Mouse (Mus musculus) hindbrain, embryonic 10.5 days (tissue): ENCODE measurements around the gene Gm11549. TPM values are rescaled to one million over a fixed set of nuclear protein-coding genes. Genes with fewer than 3 reads are reported as not detected.

Source experiments
- DNase-seq: peaks from one replicate; pipeline ENCODE4 v3.0.0-alpha.2; 2017; ENCODE audit warnings: low spot score
- H3K27ac ChIP-seq: fragments of 300-500 bp; sonication (generic); 2 replicates; pipeline ENCODE4 v1.5.1; 2016; ENCODE audit warnings: mild to moderate bottlenecking, moderate library complexity
- H3K27me3 ChIP-seq: fragments of 300-500 bp; sonication (generic); 2 replicates; pipeline ENCODE4 v1.6.1; 2016; ENCODE audit warnings: mild to moderate bottlenecking; ENCODE audit not compliant: poor library complexity, insufficient read depth, severe bottlenecking
- H3K36me3 ChIP-seq: fragments of 300-500 bp; sonication (generic); 2 replicates; pipeline ENCODE4 v1.6.1; 2016; ENCODE audit warnings: mild to moderate bottlenecking, moderate library complexity
- H3K4me1 ChIP-seq: fragments of 300-500 bp; sonication (generic); replicated peaks from 2 replicates; pipeline ENCODE4 v1.6.1; 2016; ENCODE audit warnings: mild to moderate bottlenecking
- H3K4me3 ChIP-seq: fragments of 300-500 bp; sonication (generic); 2 replicates; pipeline ENCODE4 v1.5.1; 2016; ENCODE audit warnings: mild to moderate bottlenecking, moderate library complexity
- H3K9me3 ChIP-seq: fragments of 300-500 bp; sonication (generic); 2 replicates; pipeline ENCODE4 v1.6.1; 2016; ENCODE audit warnings: mild to moderate bottlenecking, moderate library complexity
- WGBS: fragments of 180-500 bp; shearing (Covaris S2); methylation state at CpG from one replicate; pipeline ENCODE4 v1.1.7; 2016; 5-methylcytosine and 5-hydroxymethylcytosine counted together
- polyA plus RNA-seq: library from polyadenylated mRNA; unstranded; fragments of >200 nt; fragmentation: Nextera tagmentation; extraction: Ambion mirVana; gene quantifications from 2 replicates; pipeline ENCODE4 v1.2.1, GENCODE M21; 2016

The Gm11549 gene
- 0.07 and 0.50 TPM in 2 replicates for polyA plus RNA-seq

DNA sequence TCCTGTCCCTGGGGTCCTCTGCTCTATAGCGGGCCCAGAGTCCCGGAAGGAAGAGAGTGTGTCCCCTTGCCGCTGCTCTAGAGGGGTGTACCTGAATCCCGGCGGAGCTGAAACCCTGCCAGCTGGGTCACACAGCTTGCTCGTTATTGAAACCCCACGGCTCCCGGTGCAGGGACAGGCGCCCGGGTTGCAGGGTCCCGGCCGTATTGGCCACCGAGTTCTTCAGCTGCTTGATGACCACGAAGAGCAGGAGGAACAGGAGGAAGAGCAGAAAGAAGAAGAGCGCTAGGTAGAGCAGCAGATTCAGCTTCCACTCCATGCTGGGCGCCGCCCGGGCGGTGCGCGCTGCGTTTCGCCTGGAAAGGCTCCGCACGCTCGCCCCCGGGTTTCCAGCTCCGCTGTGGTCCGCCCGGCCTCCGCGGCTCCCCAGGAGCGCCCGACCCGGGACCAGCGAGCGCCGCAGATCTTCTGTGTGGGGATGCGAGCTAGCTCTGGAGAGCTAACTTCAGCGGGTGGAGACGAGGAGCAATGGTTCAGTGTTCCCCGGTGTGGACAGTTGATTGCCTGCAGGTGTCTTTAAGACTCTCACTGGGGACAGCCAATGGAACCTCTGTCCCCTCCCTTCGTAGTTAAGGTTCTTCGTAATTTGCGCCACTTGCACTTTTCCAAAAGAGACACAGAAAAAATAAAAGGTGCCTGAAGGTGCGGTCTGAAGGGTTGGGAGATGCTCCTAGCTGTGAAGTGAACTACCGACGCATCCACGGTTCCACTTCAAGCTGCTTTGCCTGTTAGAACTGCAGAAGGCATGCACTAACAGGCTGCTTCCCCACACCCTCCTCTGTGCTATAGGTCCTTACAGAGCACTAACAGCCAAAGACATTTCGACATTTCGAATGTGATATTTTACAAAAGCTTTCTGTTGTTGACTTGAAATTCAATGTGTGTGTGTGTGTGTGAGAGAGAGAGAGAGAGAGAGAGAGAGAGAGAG, at the start of gene Gm11549:
Gene Gm11549 (minus strand): TSS at position 741 of the 988 bp plus-strand sequence.
- WGBS, result under 1% methylated on average over 51 of the region's 51 CpGs
- peak; percentile 50 for DNase-seq
- Histone ChIP-seq H3K9me3 (no peaks in the 10 kb centered on the region), H3K4me1 (peaks cover 15% of the 10 kb centered on the region), H3K4me3 (peak within 1 kb of the TSS; percentile 65), H3K27me3 (peaks cover 48% of the 10 kb centered on the region), H3K27ac (peak within 1 kb of the TSS; percentile 67), H3K36me3 (no peaks in the 10 kb centered on the region)

DNA sequence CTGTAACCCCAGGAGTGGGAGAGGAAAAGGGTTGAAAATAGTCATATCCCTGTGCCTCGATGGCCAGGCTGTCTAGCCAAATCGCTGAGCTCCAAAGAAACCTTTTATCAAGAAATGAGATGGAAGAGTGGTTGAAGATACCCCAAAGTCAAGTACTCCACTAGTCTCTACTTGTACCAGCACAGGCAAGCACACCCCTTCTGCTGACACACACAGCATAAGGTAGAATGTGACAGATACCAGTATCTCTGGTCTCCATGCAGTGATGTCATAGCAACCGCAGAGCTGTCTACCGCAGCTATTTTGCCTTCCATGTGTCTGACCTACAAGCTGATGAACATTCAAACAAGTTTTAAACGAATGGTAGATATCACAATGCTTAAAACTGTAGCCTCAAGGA, 48.2 kb upstream of the Gm11549 start:
- WGBS, result 87% methylated on average over 5 of the region's 5 CpGs
- no peak overlapping the region for H3K27ac ChIP-seq
- peak overlapping the region; percentile 97 for H3K4me3 ChIP-seq
- H3K36me3 ChIP-seq, result peaks cover 59% of the 10 kb centered on the region
- H3K4me1 ChIP-seq, result peaks cover 24% of the 10 kb centered on the region
- no peaks in the 10 kb centered on the region for H3K9me3 ChIP-seq
- DNase-seq, result no peak
- no peaks in the 10 kb centered on the region for H3K27me3 ChIP-seq

GRCm38 (mm10) chr3:36563666-36564065, 42.1 kb upstream of the Gm11549 start:
- no peaks in the 10 kb centered on the region for H3K4me1 ChIP-seq
- no peaks in the 10 kb centered on the region for H3K9me3 ChIP-seq
- H3K36me3 ChIP-seq, result peaks cover 100% of the 10 kb centered on the region
- WGBS, result 92% methylated on average over 3 of the region's 3 CpGs
- H3K27me3 ChIP-seq, result no peaks in the 10 kb centered on the region
- H3K4me3 ChIP-seq, result no peak overlapping the region
- DNase-seq, result no peak
- H3K27ac ChIP-seq, result no peak overlapping the region

DNA sequence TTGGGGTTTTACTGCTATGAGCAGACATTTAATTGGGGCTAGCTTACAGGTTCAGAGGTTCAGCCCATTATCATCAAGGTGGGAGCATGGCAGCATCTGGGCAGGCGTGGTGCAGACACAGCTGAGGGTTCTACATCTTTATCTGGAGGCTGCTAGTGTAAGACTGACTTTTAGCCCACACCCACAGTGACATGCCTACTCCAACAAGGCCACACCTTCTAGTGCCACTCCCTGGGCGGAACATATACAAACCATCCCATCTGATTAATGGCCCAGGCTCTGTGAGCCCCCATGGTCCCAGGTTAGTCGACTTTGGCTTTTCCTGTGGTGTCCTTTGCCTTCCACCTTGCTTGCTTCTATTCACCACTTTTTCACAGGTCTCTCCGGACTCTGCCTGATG, 38.0 kb upstream of the Gm11549 start:
- no peak overlapping the region for H3K4me3 ChIP-seq
- 92% methylated on average over 4 of the region's 4 CpGs for WGBS
- no peaks in the 10 kb centered on the region for H3K9me3 ChIP-seq
- no peaks in the 10 kb centered on the region for H3K27me3 ChIP-seq
- no peak for DNase-seq
- H3K27ac ChIP-seq, result no peak overlapping the region
- H3K4me1 ChIP-seq, result no peaks in the 10 kb centered on the region
- H3K36me3 ChIP-seq, result peaks cover 100% of the 10 kb centered on the region

GRCm38 (mm10) chr3:36557601-36558000, 36.0 kb upstream of the Gm11549 start:
- no peaks in the 10 kb centered on the region for H3K9me3 ChIP-seq
- no peak overlapping the region for H3K27ac ChIP-seq
- H3K4me1 ChIP-seq, result peaks cover 4% of the 10 kb centered on the region; the same call in 1 of the 2 replicates
- H3K27me3 ChIP-seq, result no peaks in the 10 kb centered on the region
- no peak for DNase-seq
- 100% methylated on average over 1 of the region's 1 CpGs for WGBS
- H3K4me3 ChIP-seq, result no peak overlapping the region
- H3K36me3 ChIP-seq, result peaks cover 90% of the 10 kb centered on the region

GRCm38 (mm10) chr3:36552406-36553047, 30.9 kb upstream of the Gm11549 start, which contains the start of gene Exosc9:
Gene Exosc9, plus strand, starts transcription at chr3:36552606.
- no peaks in the 10 kb centered on the region for H3K9me3 ChIP-seq
- 1% methylated on average over 39 of the region's 39 CpGs for WGBS
- H3K36me3 ChIP-seq, result peaks cover 39% of the 10 kb centered on the region
- peak within 1 kb of the TSS; percentile 92 for H3K4me3 ChIP-seq
- H3K27ac ChIP-seq, result peak within 1 kb of the TSS; percentile 89
- peak; percentile 96 for DNase-seq
- peaks cover 19% of the 10 kb centered on the region for H3K4me1 ChIP-seq
- no peaks in the 10 kb centered on the region for H3K27me3 ChIP-seq

DNA sequence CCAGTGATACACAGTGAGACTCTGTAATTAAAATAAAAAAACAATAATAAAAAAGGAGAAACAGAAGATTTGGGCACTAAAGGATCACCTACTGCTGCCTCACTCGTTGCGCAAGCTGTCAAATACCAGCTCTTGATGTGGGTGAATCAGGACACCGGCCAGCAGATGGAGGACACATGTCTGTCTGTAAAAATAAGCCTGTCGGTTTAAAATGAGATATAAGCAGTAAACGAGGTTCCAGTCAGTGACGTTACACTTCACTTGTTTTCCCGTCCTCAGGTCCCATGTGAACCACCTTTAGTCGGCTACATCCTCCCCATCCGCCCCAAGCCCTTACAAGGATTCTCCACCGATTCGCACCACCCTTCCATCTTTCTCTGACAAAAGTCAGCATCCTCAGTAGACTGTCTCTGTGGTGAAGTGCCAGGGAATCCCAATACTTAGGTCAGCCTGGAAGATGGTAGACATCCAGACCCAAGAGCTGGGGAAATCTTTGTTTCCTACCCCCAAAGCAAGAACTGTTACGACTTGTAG, 30.3 kb upstream of the Gm11549 start:
- Histone ChIP-seq H3K4me1 (peaks cover 19% of the 10 kb centered on the region), H3K4me3 (peak overlapping the region; percentile 92), H3K9me3 (no peaks in the 10 kb centered on the region), H3K27ac (peak overlapping the region; percentile 89), H3K36me3 (peaks cover 33% of the 10 kb centered on the region), H3K27me3 (no peaks in the 10 kb centered on the region)
- WGBS, result 21% methylated on average over 12 of the region's 12 CpGs
- DNase-seq, result no peak

GRCm38 (mm10) chr3:36551343-36551742, 29.7 kb upstream of the Gm11549 start:
- Histone ChIP-seq H3K4me1 (peaks cover 19% of the 10 kb centered on the region), H3K27ac (peak overlapping the region; percentile 89), H3K36me3 (peaks cover 27% of the 10 kb centered on the region), H3K9me3 (no peaks in the 10 kb centered on the region), H3K27me3 (no peaks in the 10 kb centered on the region), H3K4me3 (peak overlapping the region; percentile 92)
- peak; percentile 77 for DNase-seq
- 15% methylated on average over 9 of the region's 9 CpGs for WGBS

DNA sequence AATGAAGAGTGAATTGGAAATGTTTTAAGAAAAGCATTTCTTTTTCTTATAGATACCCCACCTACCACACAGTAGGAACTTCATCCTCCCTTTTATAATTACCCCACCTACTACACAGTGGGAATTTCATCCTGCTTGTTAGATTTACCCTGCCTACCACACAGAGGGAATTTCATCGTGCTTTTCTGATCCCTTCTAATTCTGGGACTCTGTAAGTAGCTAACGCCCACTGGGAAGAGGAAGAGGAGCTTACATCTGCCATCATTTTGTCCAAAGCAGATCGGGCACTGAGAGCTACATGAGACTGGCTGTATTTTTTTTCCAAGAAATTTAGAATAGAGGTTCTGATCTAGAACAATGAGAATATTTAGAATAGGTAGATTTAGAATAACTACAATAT, 23.3 kb upstream of the Gm11549 start:
- 83% methylated on average over 3 of the region's 3 CpGs for WGBS
- no peak overlapping the region for H3K27ac ChIP-seq
- H3K9me3 ChIP-seq, result no peaks in the 10 kb centered on the region
- no peaks in the 10 kb centered on the region for H3K4me1 ChIP-seq
- no peak for DNase-seq
- H3K36me3 ChIP-seq, result no peaks in the 10 kb centered on the region
- no peaks in the 10 kb centered on the region for H3K27me3 ChIP-seq
- no peak overlapping the region for H3K4me3 ChIP-seq

DNA sequence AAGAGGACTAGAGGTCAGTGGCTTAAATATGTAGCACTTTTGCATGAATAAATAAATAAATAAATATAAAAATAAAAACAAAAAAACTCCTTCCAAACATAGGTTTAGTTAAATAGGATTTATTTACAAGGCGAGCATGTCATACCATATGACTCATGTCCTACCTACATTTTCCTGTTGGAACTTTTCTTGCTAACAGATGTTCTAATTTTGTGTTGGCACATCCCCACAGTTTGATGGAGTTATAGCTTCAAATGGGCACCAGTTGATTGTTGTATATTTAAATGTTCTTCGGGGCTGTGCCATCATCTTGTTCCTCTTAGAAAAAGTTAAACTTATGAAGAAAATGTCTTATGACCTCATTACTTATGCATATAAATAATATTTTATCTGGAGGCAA, 19.8 kb upstream of the Gm11549 start:
- Histone ChIP-seq H3K4me1 (no peaks in the 10 kb centered on the region), H3K27ac (no peak overlapping the region), H3K27me3 (no peaks in the 10 kb centered on the region), H3K36me3 (no peaks in the 10 kb centered on the region), H3K4me3 (no peak overlapping the region), H3K9me3 (no peaks in the 10 kb centered on the region)
- 93% methylated on average over 2 of the region's 2 CpGs for WGBS
- DNase-seq, result no peak

DNA sequence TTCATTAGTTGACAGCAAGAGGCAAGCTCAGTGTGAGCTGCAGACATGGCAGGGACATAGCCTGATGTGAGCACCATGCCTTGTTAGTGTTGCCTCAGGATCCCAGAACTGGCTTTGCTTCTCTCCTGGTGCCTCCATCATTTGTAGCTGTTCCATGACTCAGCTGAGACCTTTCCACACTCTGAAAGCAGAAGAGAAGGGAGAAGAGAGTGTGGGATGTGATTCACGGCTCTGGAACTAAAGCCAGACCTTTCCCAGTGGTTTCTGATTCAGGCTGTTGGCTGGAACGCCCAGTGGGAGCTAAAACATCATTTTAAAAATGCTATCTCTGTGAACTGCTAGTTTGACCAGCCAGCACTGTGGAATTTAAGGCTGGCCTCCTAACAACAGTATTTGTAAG, 19.1 kb upstream of the Gm11549 start:
- DNase-seq, result no peak
- 78% methylated on average over 2 of the region's 2 CpGs for WGBS
- Histone ChIP-seq H3K9me3 (no peaks in the 10 kb centered on the region), H3K4me3 (no peak overlapping the region), H3K36me3 (no peaks in the 10 kb centered on the region), H3K4me1 (no peaks in the 10 kb centered on the region), H3K27me3 (no peaks in the 10 kb centered on the region), H3K27ac (no peak overlapping the region)

DNA sequence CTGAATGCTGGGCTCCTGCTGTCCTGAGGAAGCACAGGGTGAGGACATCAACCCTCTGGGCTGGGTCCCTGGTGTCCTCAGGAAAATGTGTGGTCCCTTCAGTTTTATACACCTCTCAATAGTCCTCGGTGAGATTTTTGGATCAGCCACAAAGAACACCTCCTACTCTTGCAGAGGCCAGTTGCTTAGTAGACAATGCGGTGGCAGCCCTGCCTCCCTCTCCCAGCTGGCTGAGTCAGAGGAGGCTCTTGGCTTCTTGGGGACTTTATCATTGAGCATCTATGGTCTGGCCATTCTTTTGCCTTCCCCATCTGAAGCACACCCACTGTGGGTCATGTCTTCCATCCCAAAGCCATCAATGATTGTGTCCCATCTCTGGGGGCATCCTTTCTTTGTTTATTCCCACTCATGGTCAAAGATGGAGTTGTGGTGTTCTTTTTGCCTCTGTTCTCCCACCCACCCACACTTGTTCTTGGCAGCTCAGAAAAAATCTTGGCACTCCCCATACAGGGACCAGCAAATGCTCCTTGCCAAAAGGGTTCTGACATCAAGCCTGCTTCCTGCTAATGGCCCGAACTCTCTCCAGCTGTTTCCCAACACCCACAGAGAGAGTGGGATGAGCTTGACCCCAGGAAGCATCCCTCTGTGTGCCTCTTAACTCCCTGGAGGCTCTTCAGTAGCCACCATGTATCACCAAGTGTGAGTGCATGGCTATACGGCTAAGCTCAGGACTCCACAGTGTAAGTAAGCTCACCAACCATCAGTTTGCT, 16.3 kb upstream of the Gm11549 start:
- no peaks in the 10 kb centered on the region for H3K9me3 ChIP-seq
- peaks cover 5% of the 10 kb centered on the region for H3K4me1 ChIP-seq
- H3K36me3 ChIP-seq, result no peaks in the 10 kb centered on the region
- H3K27me3 ChIP-seq, result peaks cover 4% of the 10 kb centered on the region
- whole genome bisulfite sequencing, result 80% methylated on average over 4 of the region's 4 CpGs
- no peak overlapping the region for H3K4me3 ChIP-seq
- DNase-seq, result no peak
- H3K27ac ChIP-seq, result no peak overlapping the region
